Mouse (Mus musculus) hindbrain, postnatal 0 days (tissue): Measurements from ENCODE around the gene Foxp1. TPM values are rescaled to one million over a fixed set of nuclear protein-coding genes. Genes with fewer than 3 reads are reported as not detected.

Source experiments
- ATAC-seq: fragments of 200-750 bp; cut with Nextera tagmentation; 2 replicates; pipeline ENCODE4 v1.8.0; 2017; ENCODE audit warnings: mild to moderate bottlenecking, moderate TSS enrichment, moderate library complexity
- DNase-seq: peaks from one replicate; pipeline ENCODE4 v3.0.0-alpha.2; 2015; ENCODE audit warnings: low spot score
- H3K27ac ChIP-seq: fragments of 300-500 bp; sonication (generic); 2 replicates; pipeline ENCODE4 v1.5.1; 2014; ENCODE audit warnings: mild to moderate bottlenecking
- H3K27me3 ChIP-seq: fragments of 300-500 bp; sonication (generic); 2 replicates; pipeline ENCODE4 v1.6.1; 2014; ENCODE audit warnings: low read length, mixed read lengths; ENCODE audit not compliant: insufficient read depth
- H3K36me3 ChIP-seq: fragments of 300-500 bp; sonication (generic); 2 replicates; pipeline ENCODE4 v1.6.1; 2014; ENCODE audit warnings: low read length, mixed read lengths; ENCODE audit not compliant: insufficient read depth
- H3K4me1 ChIP-seq: fragments of 300-500 bp; sonication (generic); 2 replicates; pipeline ENCODE4 v1.6.1; 2014; ENCODE audit warnings: antibody characterized with exemption, low read length, mixed read lengths; ENCODE audit not compliant: insufficient read depth
- H3K4me2 ChIP-seq: fragments of 300-500 bp; sonication (generic); 2 replicates; pipeline ENCODE4 v1.6.1; 2014; ENCODE audit warnings: low read depth, mild to moderate bottlenecking, low read length, moderate library complexity, mixed read lengths
- H3K4me3 ChIP-seq: fragments of 300-500 bp; sonication (generic); 2 replicates; pipeline ENCODE4 v1.5.1; 2014; ENCODE audit warnings: low read length
- H3K9ac ChIP-seq: fragments of 300-500 bp; sonication (generic); replicated peaks from 2 replicates; pipeline ENCODE4 v1.6.1; 2014; ENCODE audit warnings: mild to moderate bottlenecking, low read length, moderate library complexity, mixed read lengths
- H3K9me3 ChIP-seq: fragments of 300-500 bp; sonication (generic); 2 replicates; pipeline ENCODE4 v1.6.1; 2016; ENCODE audit warnings: low read length, mixed read lengths
- CTCF ChIP-seq: IDR thresholded peaks from 2 replicates; pipeline ENCODE4 v1.5.1; 2016; ENCODE audit warnings: antibody characterized with exemption, control low read depth, low read depth
- WGBS: fragments of 180-500 bp; shearing (Covaris S2); extraction: QIAGEN DNeasy Blood & Tissue Kit; methylation state at CpG from one replicate; pipeline ENCODE4 v1.1.7; 2014; 5-methylcytosine and 5-hydroxymethylcytosine counted together
- polyA plus RNA-seq: library from polyadenylated mRNA; unstranded; fragments of >200 nt; fragmentation: Nextera tagmentation; extraction: Ambion mirVana; gene quantifications from 2 replicates; pipeline ENCODE4 v1.2.1, GENCODE M21; 2015
- total RNA-seq: library from RNA; depleted of rRNA; stranded (reverse); fragments of >200 nt; gene quantifications from 2 replicates; pipeline ENCODE4 v1.2.3, GENCODE M21; 2014

Foxp1 gene
- total and polyA plus RNA-seq, 2 experiments from 2014 or later: 53.6 to 54.8 TPM

GRCm38 (mm10) chr6:99146400-99146905, 376.1 kb downstream of the Foxp1 start:
- Histone ChIP-seq H3K4me3 (no peak overlapping the region), H3K9me3 (no peaks in the 10 kb centered on the region), H3K4me2 (no peak overlapping the region), H3K4me1 (no peaks in the 10 kb centered on the region), H3K9ac (no peak overlapping the region), H3K27ac (no peak overlapping the region), H3K36me3 (no peaks in the 10 kb centered on the region), H3K27me3 (no peaks in the 10 kb centered on the region)
- no peak for TF ChIP-seq CTCF
- 96% methylated on average over 7 of the region's 7 CpGs for WGBS
- no peak for DNase-seq
- no peak for ATAC-seq

- ATAC-seq: no peak
- H3K36me3 ChIP-seq: no peaks in the 10 kb centered on the region
- WGBS: 89% methylated on average over 7 of the region's 7 CpGs
- H3K4me2 ChIP-seq: no peak overlapping the region
- H3K4me3 ChIP-seq: no peak overlapping the region
- no peak for TF ChIP-seq CTCF
- H3K27me3 ChIP-seq: no peaks in the 10 kb centered on the region
- H3K9me3 ChIP-seq: no peaks in the 10 kb centered on the region
- DNase-seq: no peak
- no peak overlapping the region for H3K27ac ChIP-seq
- no peak overlapping the region for H3K9ac ChIP-seq
- no peaks in the 10 kb centered on the region for H3K4me1 ChIP-seq
These were observed 377.5 kb downstream of the Foxp1 start for GRCm38 (mm10) chr6:99145033-99145432.

DNA sequence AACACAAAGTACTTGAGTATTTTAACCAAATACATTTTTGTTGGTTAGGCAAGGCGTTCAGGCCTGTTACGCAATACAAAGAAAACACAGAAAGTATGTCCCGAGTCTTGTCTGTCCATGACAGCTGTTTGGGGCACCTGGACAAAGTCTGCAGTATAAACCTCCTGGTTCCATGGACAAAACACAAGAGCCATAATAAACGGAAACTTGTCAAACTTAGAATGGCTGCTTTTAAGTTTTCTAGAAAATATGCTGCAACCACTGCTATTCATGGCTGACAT, 378.8 kb downstream of the Foxp1 start:
- 87% methylated on average over 4 of the region's 4 CpGs for WGBS
- H3K9me3 ChIP-seq: no peaks in the 10 kb centered on the region
- DNase-seq (no peak), ATAC-seq (no peak)
- no peaks in the 10 kb centered on the region for H3K4me1 ChIP-seq
- TF ChIP-seq CTCF: no peak
- no peak overlapping the region for H3K4me3 ChIP-seq
- H3K9ac ChIP-seq: no peak overlapping the region
- H3K27ac ChIP-seq: no peak overlapping the region
- no peaks in the 10 kb centered on the region for H3K27me3 ChIP-seq
- no peak overlapping the region for H3K4me2 ChIP-seq
- H3K36me3 ChIP-seq: no peaks in the 10 kb centered on the region

DNA sequence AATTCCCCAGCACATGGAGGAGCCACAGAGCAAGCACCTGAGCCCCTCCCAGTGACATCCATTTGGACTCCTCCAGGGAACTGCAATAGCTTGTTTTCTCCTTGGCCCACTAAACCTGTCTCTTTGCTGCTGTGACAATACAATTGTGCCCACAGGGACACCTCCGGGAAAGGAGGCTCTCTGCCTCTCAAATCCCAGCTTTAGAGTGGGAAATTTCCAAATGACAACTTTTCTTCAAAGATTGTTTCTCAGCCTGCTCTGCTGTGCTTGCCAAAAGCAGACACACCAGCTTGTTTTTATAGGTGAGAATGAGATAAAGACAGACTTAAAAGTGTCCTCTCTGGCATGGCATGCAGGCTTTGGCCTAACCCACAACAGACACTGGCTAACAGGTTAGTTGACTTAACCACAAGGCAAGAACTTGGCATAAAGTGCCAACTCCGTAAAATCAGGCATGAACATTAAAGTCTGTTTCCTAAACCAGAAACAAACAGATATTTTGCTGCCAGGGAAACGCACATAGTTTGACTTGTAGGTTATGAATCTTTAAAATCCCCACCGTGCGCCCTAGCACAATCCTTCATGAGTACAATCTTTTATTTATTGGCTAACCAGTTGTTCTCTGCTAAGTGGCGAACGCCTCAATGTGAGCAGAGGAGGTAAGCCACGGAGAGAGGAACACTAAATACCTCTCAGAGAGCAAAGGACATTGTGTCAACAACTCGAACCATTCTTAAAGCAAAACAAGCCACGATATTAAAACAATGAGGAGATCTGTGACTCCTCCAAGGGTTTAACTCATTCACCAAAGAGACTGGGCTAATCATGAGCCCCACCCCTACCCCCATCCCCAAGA, 379.4 kb downstream of the Foxp1 start:
- Histone ChIP-seq H3K4me3 (no peak overlapping the region), H3K9ac (no peak overlapping the region), H3K27ac (no peak overlapping the region), H3K4me2 (no peak overlapping the region), H3K36me3 (no peaks in the 10 kb centered on the region), H3K9me3 (no peaks in the 10 kb centered on the region), H3K4me1 (no peaks in the 10 kb centered on the region), H3K27me3 (no peaks in the 10 kb centered on the region)
- ATAC-seq (no peak), DNase-seq (no peak)
- no peak for TF ChIP-seq CTCF
- WGBS: 69% methylated on average over 10 of the region's 10 CpGs

GRCm38 (mm10) chr6:99138041-99138440, 384.5 kb downstream of the Foxp1 start:
- TF ChIP-seq CTCF: no peak
- DNase-seq: no peak

DNA sequence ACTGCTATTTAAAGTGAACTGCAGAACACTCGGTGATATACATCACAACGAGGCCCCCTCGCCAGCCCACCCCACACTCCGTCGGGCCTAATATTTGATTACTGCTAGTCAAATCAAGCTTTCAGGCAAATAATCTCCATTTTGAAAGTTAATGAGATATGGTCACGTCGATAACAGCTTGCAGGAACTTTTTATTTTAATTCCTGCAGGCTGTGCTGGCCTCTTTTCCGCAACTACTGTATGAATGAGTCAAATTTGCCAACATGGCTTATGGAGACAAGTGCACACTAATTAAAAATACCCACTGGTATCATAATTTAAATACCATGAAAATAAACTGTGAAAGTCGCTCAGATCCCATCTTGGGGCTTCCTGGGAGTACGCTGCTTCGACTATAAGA, 385.4 kb downstream of the Foxp1 start:
- no peak for TF ChIP-seq CTCF
- WGBS: 68% methylated on average over 11 of the region's 11 CpGs
- no peaks in the 10 kb centered on the region for H3K9me3 ChIP-seq
- no peaks in the 10 kb centered on the region; the same call in 1 of the 2 replicates for H3K4me1 ChIP-seq
- no peak overlapping the region for H3K4me3 ChIP-seq
- H3K9ac ChIP-seq: no peak overlapping the region
- H3K27me3 ChIP-seq: no peaks in the 10 kb centered on the region
- no peak for ATAC-seq
- H3K4me2 ChIP-seq: no peak overlapping the region
- DNase-seq: no peak
- no peak overlapping the region for H3K27ac ChIP-seq
- H3K36me3 ChIP-seq: no peaks in the 10 kb centered on the region

More at GRCm38 (mm10) chr6:99138041-99138440, 384.5 kb downstream of the Foxp1 start:
- ATAC-seq: no peak
- Histone ChIP-seq H3K4me3 (no peak overlapping the region), H3K9ac (no peak overlapping the region), H3K36me3 (no peaks in the 10 kb centered on the region), H3K4me1 (no peaks in the 10 kb centered on the region), H3K9me3 (no peaks in the 10 kb centered on the region), H3K27ac (no peak overlapping the region), H3K27me3 (no peaks in the 10 kb centered on the region), H3K4me2 (no peak overlapping the region)
- WGBS: 57% methylated on average over 11 of the region's 11 CpGs
